8 mouse cellular contexts compared by ENCODE assay signal in genomic region chr10:80676198-80676928, GRCm38 (mm10). TPM values are rescaled to one million over a fixed set of nuclear protein-coding genes. Genes with fewer than 3 reads are reported as not detected.
DNase-seq lines count a peak whose midpoint lies in the region; ATAC-seq and TF ChIP-seq lines count a peak whose summit lies in the region.

No protein-coding gene starts in this region.

- no peaks in the 10 kb centered on the region for H3K27me3 ChIP-seq in heart, embryonic 11.5 days (ENCODE audit: control insufficient read depth, insufficient read depth, low read length)
- no peaks in the 10 kb centered on the region for H3K27me3 ChIP-seq in kidney, embryonic 16.5 days (ENCODE audit: insufficient read depth, low read length)
- no peaks in the 10 kb centered on the region for H3K27me3 ChIP-seq in liver, adult 2 months (ENCODE audit: control insufficient read depth, insufficient read depth, low read length)
- H3K27me3 ChIP-seq in myocyte (ENCODE audit: control insufficient read depth, insufficient read depth, insufficient read length), result no peaks in the 10 kb centered on the region
- H3K27me3 ChIP-seq in splenic B cell, adult 2 months (ENCODE audit: control insufficient read depth, insufficient read depth, low read length, poor library complexity, severe bottlenecking), result no peaks in the 10 kb centered on the region

- TF ChIP-seq POLR2A in liver, adult 2 months (IDR thresholded peaks at IDR 0.05; ENCODE audit: extremely low read depth, insufficient read depth, low read length), result no peak
- TF ChIP-seq POLR2A in myocyte (IDR thresholded peaks at IDR 0.05; ENCODE audit: insufficient read length, low read depth), result peak; percentile 99

- peak; percentile 54 for ATAC-seq in erythroblast, adult 5-6 weeks (replicated peaks; ENCODE audit: low FRiP score, poor library complexity, severe bottlenecking)
- peak; percentile 85 for ATAC-seq in heart, embryonic 11.5 days (replicated peaks; ENCODE audit: insufficient number of reproducible peaks, low FRiP score, low TSS enrichment)
- peak; percentile 91 for ATAC-seq in kidney, embryonic 16.5 days (ENCODE audit: low FRiP score, low TSS enrichment)

- peak overlapping the region; percentile 94 for H3K9ac ChIP-seq in heart, embryonic 11.5 days (ENCODE audit: low read depth, low read length)
- H3K9ac ChIP-seq in kidney, embryonic 16.5 days (replicated peaks; ENCODE audit: low read length), result peak overlapping the region; percentile 96
- peak overlapping the region; percentile 99 for H3K9ac ChIP-seq in liver, adult 2 months (ENCODE audit: low read depth, low read length)

- DNase-seq in B cell, adult 2 months, result peak; percentile 99
- peak; percentile 100 for DNase-seq in brain, adult 2 months (ENCODE audit: low read depth, low spot score)
- peak; percentile 94 for DNase-seq in liver, adult 2 months (ENCODE audit: extremely low read depth, low read depth, low spot score)
- peak; percentile 100 for DNase-seq in splenic B cell, adult 2 months (ENCODE audit: low read depth, low spot score)

- WGBS in heart, embryonic 11.5 days (ENCODE audit: insufficient replicate concordance), result under 1% methylated on average over 53 of the region's 78 CpGs
- under 1% methylated on average over 58 of the region's 78 CpGs for WGBS in kidney, embryonic 16.5 days
- WGBS in liver, adult 2 months, result under 1% methylated on average over 78 of the region's 78 CpGs

- H3K36me3 ChIP-seq in heart, embryonic 11.5 days (ENCODE audit: control insufficient read depth, insufficient read depth, low read length), result peaks cover 1% of the 10 kb centered on the region
- peaks cover 19% of the 10 kb centered on the region for H3K36me3 ChIP-seq in kidney, embryonic 16.5 days (ENCODE audit: insufficient read depth, low read length)
- H3K36me3 ChIP-seq in liver, adult 2 months (ENCODE audit: control insufficient read depth, insufficient read depth, low read length), result peaks cover 3% of the 10 kb centered on the region
- H3K36me3 ChIP-seq in myocyte (ENCODE audit: control insufficient read depth, insufficient read depth), result no peaks in the 10 kb centered on the region
- H3K36me3 ChIP-seq in splenic B cell, adult 2 months (ENCODE audit: control insufficient read depth, insufficient read depth, low read length, poor library complexity, severe bottlenecking), result peaks cover 8% of the 10 kb centered on the region

- H3K4me1 ChIP-seq in heart, embryonic 11.5 days (ENCODE audit: control insufficient read depth, insufficient read depth, low read length), result peaks cover 57% of the 10 kb centered on the region
- H3K4me1 ChIP-seq in kidney, embryonic 16.5 days (ENCODE audit: insufficient read depth, low read length), result peaks cover 66% of the 10 kb centered on the region
- peaks cover 52% of the 10 kb centered on the region for H3K4me1 ChIP-seq in liver, adult 2 months (ENCODE audit: control insufficient read depth, insufficient read depth, low read length)

- peak overlapping the region; percentile 98 for H3K27ac ChIP-seq in heart, embryonic 11.5 days (ENCODE audit: low read depth, low read length)
- H3K27ac ChIP-seq in kidney, embryonic 16.5 days (ENCODE audit: low read length), result peak overlapping the region; percentile 99
- H3K27ac ChIP-seq in liver, adult 2 months (replicated peaks; ENCODE audit: insufficient read depth, low read depth, low read length), result peak overlapping the region; percentile 99

- H3K9me3 ChIP-seq in heart, embryonic 11.5 days (replicated peaks; ENCODE audit: control insufficient read depth, low read length), result no peaks in the 10 kb centered on the region
- H3K9me3 ChIP-seq in kidney, embryonic 16.5 days (ENCODE audit: low read length), result no peaks in the 10 kb centered on the region

- TF ChIP-seq CTCF in liver, adult 2 months (IDR thresholded peaks at IDR 0.05; ENCODE audit: low read depth, low read length), result no peak

- H3K4me3 ChIP-seq in heart, embryonic 11.5 days (ENCODE audit: low read depth, low read length), result peak overlapping the region; percentile 97
- H3K4me3 ChIP-seq in kidney, embryonic 16.5 days (ENCODE audit: low read length), result peak overlapping the region; percentile 81
- peak overlapping the region; percentile 93 for H3K4me3 ChIP-seq in liver, adult 2 months (ENCODE audit: insufficient read depth, low read depth, low read length)
- H3K4me3 ChIP-seq in myocyte, result peak overlapping the region; percentile 62

- H3K4me2 ChIP-seq in heart, embryonic 11.5 days, result peak overlapping the region; percentile 92
- peak overlapping the region; percentile 80 for H3K4me2 ChIP-seq in kidney, embryonic 16.5 days (replicated peaks; ENCODE audit: low read depth, low read length)
- H3K4me2 ChIP-seq in myocyte (ENCODE audit: low read depth), result peak overlapping the region; percentile 83

- H3K79me2 ChIP-seq in liver, adult 2 months (ENCODE audit: control insufficient read depth, insufficient read depth, low read length), result peaks cover 37% of the 10 kb centered on the region
- peaks cover 40% of the 10 kb centered on the region for H3K79me2 ChIP-seq in myocyte (ENCODE audit: control insufficient read depth, insufficient read depth)

- H3ac ChIP-seq in myocyte (ENCODE audit: control insufficient read depth, insufficient read length), result peak overlapping the region; percentile 50

TF ChIP-seq in myocyte, 11 proteins besides CTCF, POLR2A, EP300 and RAD21:
- TF ChIP-seq TCF12 (IDR thresholded peaks at IDR 0.05; ENCODE audit: insufficient read depth, poor library complexity, severe bottlenecking) (no peak), MYOG (IDR thresholded peaks at IDR 0.05; ENCODE audit: control insufficient read depth in 1 of 3, insufficient read depth in 1 of 3, insufficient read length in 2 of 3, low read depth in 2 of 3) (peak in 1 of 3 experiments; percentile 41), TCF3 (IDR thresholded peaks at IDR 0.05; ENCODE audit: insufficient read length, low read depth) (no peak), USF1 (IDR thresholded peaks at IDR 0.05; ENCODE audit: low read depth) (peak; percentile 72), CEBPB (IDR thresholded peaks at IDR 0.05; ENCODE audit: insufficient read depth, poor library complexity, severe bottlenecking) (no peak), SRF (IDR thresholded peaks at IDR 0.05; ENCODE audit: control insufficient read depth, insufficient read length, low read depth) (peak; percentile 39), REST (IDR thresholded peaks at IDR 0.05; ENCODE audit: insufficient read depth, insufficient read length) (no peak), POLR2AphosphoS2 (IDR thresholded peaks at IDR 0.05; ENCODE audit: insufficient read length, low read depth) (peak; percentile 99), E2F4 (IDR thresholded peaks at IDR 0.05; ENCODE audit: insufficient read depth) (no peak), MYOD1 (IDR thresholded peaks at IDR 0.05; ENCODE audit: control insufficient read depth in 1 of 3, insufficient read length in 2 of 3, low read depth in 2 of 3) (peak in 1 of 3 experiments; percentile 4)
TF ChIP-seq in myocyte: peak in this region for 5.

RNA-seq across cellular contexts. Expression of gene Mknk2, which starts 1.5 kb away (rescaled TPM):
- 40.2 and 47.4 TPM in 2 replicates for total RNA-seq in erythroblast, adult 5-6 weeks (2015; ENCODE audit: low replicate concordance)
- total RNA-seq in erythroblast, adult 5-6 weeks (2017; ENCODE audit: low replicate concordance), result 28.4 and 40.8 TPM in 2 replicates
- 62.1 and 68.8 TPM in 2 replicates for polyA plus RNA-seq in heart, embryonic 11.5 days (2014; fragmentation: Nextera tagmentation; extraction: Ambion mirVana)
- 71.1 and 108 TPM in 2 replicates for polyA plus RNA-seq in kidney, embryonic 16.5 days (2015; fragmentation: Nextera tagmentation; extraction: Ambion mirVana)
- total RNA-seq in liver, adult 2 months (2014; rRNA removed), result 88.6 and 119 TPM in 2 replicates
- polyA plus RNA-seq in liver, adult 2 months (2012; rRNA removed), result 87.0 and 116 TPM in 2 replicates
- 119 TPM for polyA plus RNA-seq in myocyte (2012; fragmentation: generic; extraction: Trizol)

RNA-seq across cellular contexts. Expression of gene Btbd2, which starts 19.5 kb away (rescaled TPM):
- 5.6 and 6.1 TPM in 2 replicates for total RNA-seq in erythroblast, adult 5-6 weeks (2015; ENCODE audit: low replicate concordance)
- 5.6 and 11.4 TPM in 2 replicates for total RNA-seq in erythroblast, adult 5-6 weeks (2017; ENCODE audit: low replicate concordance)
- polyA plus RNA-seq in heart, embryonic 11.5 days (2014; fragmentation: Nextera tagmentation; extraction: Ambion mirVana), result 37.6 and 47.0 TPM in 2 replicates
- polyA plus RNA-seq in kidney, embryonic 16.5 days (2015; fragmentation: Nextera tagmentation; extraction: Ambion mirVana), result 21.0 and 74.8 TPM in 2 replicates
- total RNA-seq in liver, adult 2 months (2014; rRNA removed), result 16.2 and 19.7 TPM in 2 replicates
- 36.1 and 36.8 TPM in 2 replicates for polyA plus RNA-seq in liver, adult 2 months (2012; rRNA removed)
- 55.9 TPM for polyA plus RNA-seq in myocyte (2012; fragmentation: generic; extraction: Trizol)

RNA-seq across cellular contexts. Expression of gene Mob3a, which starts 25.4 kb away (rescaled TPM):
- total RNA-seq in erythroblast, adult 5-6 weeks (2015; ENCODE audit: low replicate concordance), result 13.4 and 25.6 TPM in 2 replicates
- total RNA-seq in erythroblast, adult 5-6 weeks (2017; ENCODE audit: low replicate concordance), result 11.0 and 18.2 TPM in 2 replicates
- polyA plus RNA-seq in heart, embryonic 11.5 days (2014; fragmentation: Nextera tagmentation; extraction: Ambion mirVana), result 38.9 and 39.0 TPM in 2 replicates
- polyA plus RNA-seq in kidney, embryonic 16.5 days (2015; fragmentation: Nextera tagmentation; extraction: Ambion mirVana), result 43.1 and 43.2 TPM in 2 replicates
- 3.5 and 5.2 TPM in 2 replicates for total RNA-seq in liver, adult 2 months (2014; rRNA removed)
- 6.1 TPM in 2 replicates for polyA plus RNA-seq in liver, adult 2 months (2012; rRNA removed)
- 25.1 TPM for polyA plus RNA-seq in myocyte (2012; fragmentation: generic; extraction: Trizol)

RNA-seq across cellular contexts. Expression of gene Izumo4, which starts 25.6 kb away (rescaled TPM):
- 8.6 and 9.8 TPM in 2 replicates for total RNA-seq in erythroblast, adult 5-6 weeks (2015; ENCODE audit: low replicate concordance)
- 1.3 and 2.2 TPM in 2 replicates for total RNA-seq in erythroblast, adult 5-6 weeks (2017; ENCODE audit: low replicate concordance)
- 8.2 and 8.5 TPM in 2 replicates for polyA plus RNA-seq in heart, embryonic 11.5 days (2014; fragmentation: Nextera tagmentation; extraction: Ambion mirVana)
- polyA plus RNA-seq in kidney, embryonic 16.5 days (2015; fragmentation: Nextera tagmentation; extraction: Ambion mirVana), result 23.3 and 23.8 TPM in 2 replicates
- total RNA-seq in liver, adult 2 months (2014; rRNA removed), result 17.2 and 18.3 TPM in 2 replicates
- 42.5 and 49.7 TPM in 2 replicates for polyA plus RNA-seq in liver, adult 2 months (2012; rRNA removed)
- 1.9 TPM for polyA plus RNA-seq in myocyte (2012; fragmentation: generic; extraction: Trizol)

RNA-seq across cellular contexts. Expression of gene Csnk1g2, which starts 53.7 kb away (rescaled TPM):
- 25.5 and 25.6 TPM in 2 replicates for total RNA-seq in erythroblast, adult 5-6 weeks (2015; ENCODE audit: low replicate concordance)
- total RNA-seq in erythroblast, adult 5-6 weeks (2017; ENCODE audit: low replicate concordance), result 28.2 and 28.9 TPM in 2 replicates
- 64.6 and 67.6 TPM in 2 replicates for polyA plus RNA-seq in heart, embryonic 11.5 days (2014; fragmentation: Nextera tagmentation; extraction: Ambion mirVana)
- polyA plus RNA-seq in kidney, embryonic 16.5 days (2015; fragmentation: Nextera tagmentation; extraction: Ambion mirVana), result 30.8 and 93.6 TPM in 2 replicates
- total RNA-seq in liver, adult 2 months (2014; rRNA removed), result 54.4 and 56.1 TPM in 2 replicates
- 110 and 123 TPM in 2 replicates for polyA plus RNA-seq in liver, adult 2 months (2012; rRNA removed)
- 178 TPM for polyA plus RNA-seq in myocyte (2012; fragmentation: generic; extraction: Trizol)

Comparison
In these comparisons a context has a peak if more than half of its experiments do, and no peak if none do; other contexts are left out.
1. Peak in every context shown above with its lines: DNase-seq, ATAC-seq, H3K4me3 ChIP-seq and H3K27ac ChIP-seq.